Mouse (Mus musculus) kidney, postnatal 0 days (tissue): ENCODE measurements around the gene Cd96. TPM values are rescaled to one million over a fixed set of nuclear protein-coding genes. Genes with fewer than 3 reads are reported as not detected.

Experiments
- ATAC-seq: fragments of 200-750 bp; cut with Nextera tagmentation; replicated peaks from 2 replicates; pipeline ENCODE4 v1.8.0; 2017; ENCODE audit warnings: low read depth, moderate number of reproducible peaks, moderate TSS enrichment, moderate library complexity; ENCODE audit not compliant: low FRiP score
- DNase-seq: peaks from one replicate; pipeline ENCODE4 v3.0.0-alpha.2; 2016; ENCODE audit warnings: low spot score
- H3K27ac ChIP-seq: fragments of 300-500 bp; sonication (generic); 2 replicates; pipeline ENCODE4 v1.5.1; 2014; ENCODE audit warnings: mild to moderate bottlenecking
- H3K27me3 ChIP-seq: fragments of 300-500 bp; sonication (generic); 2 replicates; pipeline ENCODE4 v1.6.1; 2014; ENCODE audit warnings: low read length, mixed read lengths; ENCODE audit not compliant: insufficient read depth
- H3K36me3 ChIP-seq: fragments of 300-500 bp; sonication (generic); 2 replicates; pipeline ENCODE4 v1.6.1; 2014; ENCODE audit warnings: low read length, mixed read lengths; ENCODE audit not compliant: insufficient read depth
- H3K4me1 ChIP-seq: fragments of 300-500 bp; sonication (generic); replicated peaks from 2 replicates; pipeline ENCODE4 v1.6.1; 2014; ENCODE audit warnings: antibody characterized with exemption, low read length, mixed read lengths; ENCODE audit not compliant: insufficient read depth
- H3K4me2 ChIP-seq: fragments of 300-500 bp; sonication (generic); 2 replicates; pipeline ENCODE4 v1.6.1; 2014; ENCODE audit warnings: mild to moderate bottlenecking, low read length, moderate library complexity, mixed read lengths
- H3K4me3 ChIP-seq: fragments of 300-500 bp; sonication (generic); replicated peaks from 2 replicates; pipeline ENCODE4 v1.5.1; 2014; ENCODE audit warnings: low read depth, low read length
- H3K9ac ChIP-seq: fragments of 300-500 bp; sonication (generic); 2 replicates; pipeline ENCODE4 v1.6.1; 2014; ENCODE audit warnings: low read depth, low read length
- H3K9me3 ChIP-seq: fragments of 300-500 bp; sonication (generic); replicated peaks from 2 replicates; pipeline ENCODE4 v1.6.1; 2016; ENCODE audit warnings: low read length, inconsistent platforms, mixed read lengths
- CTCF ChIP-seq: IDR thresholded peaks from 2 replicates; pipeline ENCODE4 v1.5.1; 2016; ENCODE audit warnings: antibody characterized with exemption, low read depth, mild to moderate bottlenecking, moderate library complexity
- whole genome bisulfite sequencing: fragments of 180-500 bp; shearing (Covaris S2); extraction: QIAGEN DNeasy Blood & Tissue Kit; methylation state at CpG from one replicate; pipeline ENCODE4 v1.1.7; 2014; 5-methylcytosine and 5-hydroxymethylcytosine counted together
- polyA plus RNA-seq: library from polyadenylated mRNA; unstranded; fragments of >200 nt; fragmentation: Nextera tagmentation; extraction: Ambion mirVana; gene quantifications from 2 replicates; pipeline ENCODE4 v1.2.1, GENCODE M21; 2015

Cd96 gene
- polyA plus RNA-seq, 1 experiment from 2014 or later: not detected

GRCm38 (mm10) chr16:46068000-46068399 lies 52.1 kb downstream of the Cd96 start:
- Histone ChIP-seq H3K27me3 (no peaks in the 10 kb centered on the region), H3K9me3 (no peaks in the 10 kb centered on the region), H3K4me3 (no peak overlapping the region), H3K27ac (no peak overlapping the region), H3K9ac (no peak overlapping the region), H3K4me2 (no peak overlapping the region), H3K36me3 (no peaks in the 10 kb centered on the region), H3K4me1 (no peaks in the 10 kb centered on the region)
- 77% methylated on average over 3 of the region's 3 CpGs for WGBS
- no peak for TF ChIP-seq CTCF
- peak; percentile 1 for DNase-seq
- no peak for ATAC-seq

- WGBS: 89% methylated on average over 5 of the region's 5 CpGs
- DNase-seq: no peak
- no peak for TF ChIP-seq CTCF
These were observed 56.8 kb downstream of the Cd96 start for GRCm38 (mm10) chr16:46063278-46063677.

GRCm38 (mm10) chr16:46046906-46047305 lies 73.1 kb downstream of the Cd96 start:
- no peak for ATAC-seq
- no peak for TF ChIP-seq CTCF
- Histone ChIP-seq H3K9ac (no peak overlapping the region), H3K4me1 (no peaks in the 10 kb centered on the region), H3K36me3 (no peaks in the 10 kb centered on the region), H3K4me3 (no peak overlapping the region), H3K4me2 (no peak overlapping the region), H3K27ac (no peak overlapping the region), H3K27me3 (no peaks in the 10 kb centered on the region), H3K9me3 (no peaks in the 10 kb centered on the region)
- DNase-seq: no peak
- 77% methylated on average over 2 of the region's 2 CpGs for WGBS

More at GRCm38 (mm10) chr16:46063278-46063677, 56.8 kb downstream of the Cd96 start:
- H3K36me3 ChIP-seq: no peaks in the 10 kb centered on the region
- H3K4me2 ChIP-seq: no peak overlapping the region
- no peak overlapping the region for H3K27ac ChIP-seq
- H3K4me3 ChIP-seq: no peak overlapping the region
- no peaks in the 10 kb centered on the region for H3K4me1 ChIP-seq
- no peak for ATAC-seq
- no peaks in the 10 kb centered on the region for H3K27me3 ChIP-seq
- no peak overlapping the region for H3K9ac ChIP-seq
- no peaks in the 10 kb centered on the region for H3K9me3 ChIP-seq

- WGBS: 38% methylated on average over 2 of the region's 2 CpGs
- Histone ChIP-seq H3K27me3 (no peaks in the 10 kb centered on the region), H3K9ac (no peak overlapping the region), H3K36me3 (no peaks in the 10 kb centered on the region), H3K9me3 (no peaks in the 10 kb centered on the region), H3K4me1 (no peaks in the 10 kb centered on the region), H3K4me2 (no peak overlapping the region), H3K4me3 (no peak overlapping the region), H3K27ac (no peak overlapping the region)
- no peak for ATAC-seq
- TF ChIP-seq CTCF: no peak
- no peak for DNase-seq
These were observed 83.8 kb downstream of the Cd96 start for GRCm38 (mm10) chr16:46036261-46036660.

GRCm38 (mm10) chr16:46033896-46034295 lies 86.2 kb downstream of the Cd96 start:
- H3K4me2 ChIP-seq: no peak overlapping the region
- WGBS: 68% methylated on average over 9 of the region's 9 CpGs
- H3K9ac ChIP-seq: no peak overlapping the region
- DNase-seq (no peak), ATAC-seq (no peak)
- TF ChIP-seq CTCF: no peak
- H3K4me3 ChIP-seq: no peak overlapping the region
- no peaks in the 10 kb centered on the region for H3K36me3 ChIP-seq
- H3K4me1 ChIP-seq: no peaks in the 10 kb centered on the region
- H3K27me3 ChIP-seq: no peaks in the 10 kb centered on the region
- H3K27ac ChIP-seq: no peak overlapping the region
- H3K9me3 ChIP-seq: no peaks in the 10 kb centered on the region

GRCm38 (mm10) chr16:46022958-46023491 lies 97.0 kb downstream of the Cd96 start:
- ATAC-seq: peak; percentile 87
- Histone ChIP-seq H3K27ac (peak overlapping the region; percentile 27; the same call in 1 of the 2 replicates), H3K9me3 (no peaks in the 10 kb centered on the region), H3K27me3 (no peaks in the 10 kb centered on the region), H3K4me1 (no peaks in the 10 kb centered on the region), H3K36me3 (no peaks in the 10 kb centered on the region), H3K4me3 (no peak overlapping the region), H3K9ac (no peak overlapping the region), H3K4me2 (no peak overlapping the region)
- no peak for TF ChIP-seq CTCF
- 50% methylated on average over 5 of the region's 5 CpGs for WGBS
- peak; percentile 10 for DNase-seq
